Mouse (Mus musculus) cerebellum, postnatal 25 days (tissue): ENCODE measurements at regions not wholly inside any gene's neighbourhood (a gene's known extent, or its start where the extent isn't known, plus 50 kb on each side); places are given as distances from the start of the nearest gene placed in this dataset.
"Not testable (repeated sequence)": the region's sequence is repeated elsewhere in the genome, so short reads cannot be mapped to it uniquely, and the experiment has no call there.

Experiments
- DNase-seq, 2 experiments: peaks; one replicate each; pipeline ENCODE4 v3.0.0; 2021; ENCODE audit warnings: mixed read lengths in 2 of 2

DNA sequence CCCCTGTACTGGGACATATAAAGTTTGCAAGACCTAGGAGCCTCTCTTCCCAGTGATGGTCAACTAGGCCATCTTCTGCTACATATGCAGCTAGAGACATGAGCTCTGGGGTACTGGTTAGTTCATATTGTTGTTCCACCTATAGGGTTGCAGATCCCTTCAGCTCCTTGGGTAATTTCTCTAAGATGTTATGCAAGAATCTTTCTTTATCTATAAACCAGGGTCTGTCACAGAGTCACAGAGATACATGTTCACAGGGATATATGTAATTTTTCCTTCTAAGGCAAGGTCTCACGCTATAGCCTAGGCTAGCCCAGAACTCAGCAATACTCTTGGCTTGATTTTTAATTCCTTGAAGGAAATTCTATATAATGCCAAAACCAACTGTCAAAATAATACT lies 56.9 kb downstream of the Zfp36l1 start:
- DNase-seq, result not testable (repeated sequence)

DNA sequence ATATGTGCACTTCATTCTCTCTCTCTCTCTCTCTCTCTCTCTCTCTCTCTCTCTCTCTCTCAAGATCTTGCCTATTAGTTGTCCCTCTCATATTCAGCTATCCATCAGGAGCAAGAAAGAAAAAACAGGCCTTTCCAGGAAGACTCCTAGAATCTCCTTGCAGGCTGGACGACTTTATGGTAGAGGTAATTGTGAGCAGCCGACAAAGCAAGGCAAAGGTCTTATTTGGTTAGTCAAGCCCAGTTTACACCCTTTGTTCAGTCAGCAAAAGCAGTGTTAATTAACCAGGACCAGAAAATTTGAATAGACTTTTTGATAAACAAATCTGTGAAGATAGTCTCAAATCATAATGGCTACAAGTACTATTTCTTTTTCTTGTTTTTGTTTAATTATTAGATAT lies 57.4 kb downstream of the Zfp36l1 start:
- no peak for DNase-seq

- DNase-seq, result no peak
Observed at GRCm38 (mm10) chr12:80054655-80055037, 58.2 kb downstream of the Zfp36l1 start.

- DNase-seq, result no peak
Observed at GRCm38 (mm10) chr12:80053902-80054654, 58.7 kb downstream of the Zfp36l1 start.

DNA sequence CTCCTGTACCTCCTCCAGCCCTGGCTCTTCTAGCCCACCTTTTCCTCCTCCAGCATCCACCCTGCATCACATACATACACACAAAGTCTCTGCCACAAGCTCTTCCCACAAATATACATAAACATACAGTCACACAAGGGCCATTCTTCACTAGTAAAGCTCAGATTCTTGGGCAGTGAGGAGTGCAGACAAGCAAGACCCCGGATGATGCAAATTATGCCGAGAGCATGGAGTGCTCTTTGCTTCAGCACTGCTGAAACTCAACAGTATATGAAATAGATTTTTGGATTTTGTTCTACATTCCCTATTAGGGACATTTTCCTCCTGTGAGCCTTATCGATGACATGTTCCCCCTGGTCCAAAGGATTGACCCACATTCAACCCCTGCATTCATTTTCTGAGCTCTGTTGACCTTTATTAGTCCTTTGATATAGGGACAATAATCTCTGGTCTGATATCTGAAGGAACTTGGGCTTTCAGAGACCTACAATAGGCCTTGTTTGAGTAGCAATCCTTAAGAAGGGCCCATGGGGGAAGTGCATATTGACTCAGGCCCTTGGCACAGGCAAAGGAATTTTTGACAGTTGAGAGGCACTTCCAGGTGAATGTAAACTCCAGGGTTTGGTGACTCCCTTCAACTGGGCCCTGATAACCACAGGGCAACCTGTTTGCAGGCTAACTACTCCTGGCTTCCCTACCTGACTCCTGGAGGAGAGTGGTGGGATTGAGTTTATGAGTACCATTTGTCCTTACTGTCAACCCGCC lies 64.4 kb downstream of the Zfp36l1 start:
- DNase-seq, result no peak

- DNase-seq, result no peak
Observed at GRCm38 (mm10) chr12:80046625-80047303, 66.0 kb downstream of the Zfp36l1 start.

DNA sequence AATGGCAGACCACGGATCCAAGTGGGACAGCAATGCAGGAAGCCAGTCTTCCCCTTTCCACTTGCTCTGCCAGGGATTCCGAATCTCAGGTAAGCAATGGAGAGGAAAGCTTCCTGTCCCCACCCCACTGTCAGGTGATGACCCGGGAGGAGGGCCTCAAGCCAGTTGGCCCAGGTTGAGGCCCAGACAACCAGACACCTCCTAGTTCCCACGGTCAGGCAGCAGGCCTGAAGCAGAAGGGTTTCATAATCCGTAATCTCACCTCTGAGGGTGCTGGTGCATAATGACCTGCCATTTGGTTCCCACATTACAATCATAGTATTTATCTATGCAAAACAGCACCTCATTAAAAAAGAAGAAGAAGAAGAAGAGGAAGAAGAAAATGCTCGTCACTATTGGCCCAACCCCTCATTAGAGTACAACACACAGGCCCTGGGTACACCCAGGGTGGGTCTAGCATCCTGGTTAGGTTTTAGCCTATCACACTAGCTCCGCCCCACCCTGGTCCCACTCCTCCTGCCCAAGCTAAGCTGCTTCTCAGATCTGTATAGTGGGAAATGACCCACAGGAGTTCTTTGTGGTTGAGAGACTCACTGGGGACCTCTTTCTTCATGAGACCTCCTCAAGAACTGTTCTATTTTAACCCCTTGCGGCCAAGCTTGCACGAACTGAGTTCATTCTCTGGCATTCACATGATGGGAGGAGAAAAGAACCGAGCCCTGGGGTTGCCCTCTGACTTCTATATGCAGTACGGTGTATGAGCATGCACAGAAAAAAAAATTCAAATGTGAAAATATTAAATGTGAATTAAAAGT lies 71.1 kb downstream of the Zfp36l1 start:
- no peak for DNase-seq

GRCm38 (mm10) chr12:80041012-80041411 lies 71.8 kb downstream of the Zfp36l1 start:
- no peak for DNase-seq

GRCm38 (mm10) chr12:80040233-80040632 lies 72.6 kb downstream of the Zfp36l1 start:
- no peak for DNase-seq

DNA sequence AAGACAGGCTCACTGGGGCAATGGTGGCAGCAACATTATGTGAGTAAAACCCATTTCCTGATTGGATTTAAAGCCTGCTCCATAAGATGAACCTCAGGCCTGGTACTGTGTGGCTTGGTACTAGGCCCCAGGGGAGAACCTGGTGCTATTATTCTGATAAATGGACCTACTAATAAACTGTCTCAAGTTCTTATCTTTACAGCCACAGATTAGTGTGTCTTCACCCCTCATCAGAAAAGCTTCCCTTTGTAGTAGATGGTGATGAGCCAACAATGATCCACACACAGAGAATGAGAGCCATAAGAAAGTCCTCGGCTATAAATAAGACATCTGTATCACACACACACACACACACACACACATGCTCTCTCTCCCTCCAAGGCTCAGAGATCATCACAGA lies 73.7 kb downstream of the Zfp36l1 start:
- no peak for DNase-seq

DNA sequence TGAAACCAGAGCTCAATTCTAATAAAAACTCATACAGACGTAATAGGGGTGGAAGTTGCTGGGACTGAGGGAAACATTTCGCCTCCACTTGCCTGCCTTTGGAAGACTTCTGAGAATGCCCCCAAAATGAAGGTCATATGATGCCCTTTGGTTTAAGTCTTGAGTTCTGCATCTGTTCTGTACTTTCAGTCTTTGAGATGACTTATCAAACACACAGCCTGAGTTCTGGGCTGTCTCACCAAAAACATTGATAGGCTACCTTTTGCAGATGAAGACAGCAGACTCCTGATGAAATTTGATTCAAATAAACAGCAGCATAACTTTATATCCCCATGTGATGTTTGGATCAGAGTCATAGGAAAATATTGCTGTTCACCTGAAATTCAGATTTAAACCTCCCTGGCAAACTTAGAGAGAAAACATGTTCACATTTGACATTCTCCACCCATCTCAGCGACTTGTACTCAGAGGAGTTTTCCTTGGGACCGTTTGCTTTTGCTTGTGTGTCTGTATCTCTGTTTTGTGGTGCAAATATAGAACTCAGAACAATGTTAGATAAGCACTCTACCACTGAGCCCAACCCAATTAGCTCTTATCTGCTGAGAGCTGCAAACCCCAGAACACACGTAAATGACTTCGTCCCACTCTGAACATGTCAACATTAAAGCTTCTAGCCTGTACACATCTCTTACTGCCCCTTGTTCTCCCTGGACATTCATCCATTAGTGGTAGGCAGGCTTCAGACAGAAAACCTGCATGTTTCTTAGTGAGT lies 77.1 kb downstream of the Zfp36l1 start:
- no peak for DNase-seq

DNA sequence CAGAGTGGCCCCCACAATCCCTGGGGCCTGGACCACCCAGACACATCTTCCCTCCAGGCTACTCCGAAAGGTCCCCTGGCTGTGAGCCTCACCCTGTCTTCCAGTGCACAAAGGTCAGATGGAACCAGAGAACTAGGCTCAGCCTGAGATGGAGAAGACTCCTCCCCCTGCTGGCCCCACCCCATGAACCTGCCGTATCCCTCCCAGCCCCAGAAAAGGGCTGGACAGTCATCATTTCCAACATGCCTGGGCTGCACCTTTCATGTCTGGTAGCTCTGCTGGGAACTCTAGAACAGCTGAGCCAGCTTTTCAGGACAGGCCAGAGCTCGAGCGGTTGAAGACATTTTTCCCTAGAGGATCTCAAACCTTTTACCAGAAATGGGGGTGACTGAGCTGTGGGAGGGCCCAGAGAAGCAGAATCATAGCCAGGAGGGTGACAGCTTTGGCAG lies 77.8 kb downstream of the Zfp36l1 start:
- no peak for DNase-seq

- no peak for DNase-seq
Observed at GRCm38 (mm10) chr12:80034100-80034499, 78.7 kb downstream of the Zfp36l1 start.

GRCm38 (mm10) chr12:80032520-80032919 lies 80.3 kb downstream of the Zfp36l1 start:
- DNase-seq, result no peak

DNA sequence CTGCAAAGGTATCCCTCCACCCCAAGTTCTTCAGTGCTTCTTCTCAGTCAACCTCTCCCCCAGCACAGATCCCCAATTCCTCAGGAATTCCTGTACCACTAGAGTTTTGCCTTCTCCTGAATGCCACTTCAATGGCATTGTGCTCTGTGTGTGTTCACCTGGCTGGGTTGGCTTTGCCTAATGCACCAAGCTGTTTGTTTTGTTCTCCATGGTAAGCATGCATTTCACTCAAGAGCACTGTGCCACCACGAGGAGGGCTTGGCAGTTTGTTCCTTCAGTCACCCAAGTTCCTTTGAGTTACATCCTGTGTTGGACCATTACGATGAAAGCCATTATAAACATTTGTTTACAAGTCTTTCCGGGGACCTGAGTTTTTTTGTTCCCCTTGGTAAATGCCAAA lies 84.5 kb downstream of the Zfp36l1 start:
- DNase-seq, result no peak

DNA sequence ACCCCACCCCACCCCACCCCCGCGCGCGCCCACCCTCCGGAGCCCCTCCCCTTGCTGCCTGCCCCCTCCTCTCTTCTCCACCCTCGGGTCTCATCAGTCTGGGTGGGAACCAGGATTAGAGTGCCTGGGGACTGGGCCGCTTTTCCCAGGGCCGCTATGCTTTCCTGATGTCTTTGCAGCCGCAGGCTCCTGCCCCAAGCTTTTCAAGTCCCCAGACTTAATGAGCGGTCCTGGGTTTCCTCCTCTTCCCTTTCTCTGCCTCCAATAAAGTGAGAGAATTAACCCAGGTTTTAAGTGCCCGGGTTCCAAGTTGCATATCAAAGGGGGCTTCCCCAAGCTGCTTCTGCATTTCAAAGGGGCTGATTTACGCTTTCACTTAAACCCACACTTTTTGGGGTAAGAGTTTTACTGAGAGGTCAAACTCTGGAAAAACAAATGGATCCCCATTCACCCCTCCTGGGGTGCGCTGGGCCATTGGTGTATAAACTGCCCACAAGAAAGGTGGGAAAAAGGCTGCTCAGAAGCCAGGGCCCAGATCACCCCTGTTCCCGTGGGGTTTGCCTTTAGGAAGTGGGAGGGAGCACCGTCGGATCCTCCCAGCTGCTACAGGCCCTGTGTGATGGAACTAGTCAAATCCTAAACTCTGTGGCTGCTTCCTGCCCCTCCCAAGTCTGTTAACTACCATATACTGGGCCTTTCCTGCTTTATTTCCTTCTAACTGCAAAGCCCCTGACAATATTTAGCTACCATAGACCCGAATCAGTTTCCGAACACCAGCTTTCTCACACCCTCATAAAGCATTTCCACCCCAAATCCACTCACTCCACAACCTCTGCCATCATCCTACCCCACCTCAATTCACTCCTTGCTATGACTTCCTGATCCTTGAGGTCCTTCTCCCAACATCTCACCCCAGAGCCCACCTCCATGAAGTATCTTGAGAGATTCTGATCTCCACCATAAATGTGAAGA lies 89.4 kb downstream of the Zfp36l1 start:
- DNase-seq, result no peak

DNA sequence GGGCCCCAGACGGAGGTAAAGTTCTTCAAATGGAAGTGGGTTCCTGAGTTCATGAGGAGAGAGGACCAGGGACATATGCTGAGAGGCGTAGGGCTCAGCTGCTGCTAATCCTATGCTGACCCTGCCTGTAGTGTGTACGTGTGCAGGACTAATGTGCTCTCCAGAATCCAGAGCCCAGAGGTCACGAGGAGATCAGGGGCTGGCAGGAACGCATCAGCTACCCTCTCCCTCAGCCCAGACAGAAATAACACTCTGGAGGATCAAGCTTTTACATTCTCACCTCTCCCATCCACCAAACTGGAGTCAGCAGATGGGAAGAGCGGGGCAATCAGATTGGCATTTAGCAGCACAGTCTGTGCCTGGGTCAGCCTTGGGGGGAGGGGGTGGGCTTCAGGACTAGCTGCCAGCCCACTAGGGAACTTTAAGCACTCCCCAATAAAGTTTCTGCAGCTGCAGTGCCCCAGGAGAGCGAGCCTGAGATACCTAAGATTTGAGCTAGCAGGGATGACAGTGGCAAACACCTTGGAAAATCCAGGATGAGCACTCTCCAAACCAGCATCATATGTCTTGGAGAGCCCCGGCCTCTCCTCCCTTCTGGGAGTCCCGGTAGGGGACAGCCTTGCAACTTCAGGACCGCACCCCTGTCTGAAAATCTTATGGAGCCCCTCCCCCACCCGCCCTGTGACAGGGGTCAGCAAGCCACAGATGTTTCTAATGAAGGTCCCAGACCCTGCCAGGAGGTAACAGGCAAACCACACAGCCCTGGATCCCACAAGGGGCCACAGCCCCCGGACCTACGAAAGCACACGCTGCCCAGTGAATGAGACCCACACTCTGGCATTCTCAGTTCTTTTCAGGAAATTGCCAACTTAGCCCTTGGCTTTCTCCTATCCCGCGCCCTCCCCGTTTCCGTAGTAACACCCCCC lies 90.4 kb downstream of the Zfp36l1 start:
- DNase-seq, result no peak

- no peak for DNase-seq
Observed at GRCm38 (mm10) chr12:80021030-80021473, 91.8 kb downstream of the Zfp36l1 start.

- DNase-seq, result no peak
Observed at GRCm38 (mm10) chr12:80018086-80018485, 94.7 kb downstream of the Zfp36l1 start.
